Mouse (Mus musculus) MEL (cell line): Measurements from ENCODE around the gene Safb2. TPM values are rescaled to one million over a fixed set of nuclear protein-coding genes. Genes with fewer than 3 reads are reported as not detected.

Experiments used
- DNase-seq: peaks from one replicate; pipeline ENCODE4 v3.0.0; 2011; ENCODE audit warnings: low read depth, low spot score
- H3K27ac ChIP-seq: 2 replicates; pipeline ENCODE4 v1.5.1; 2012; ENCODE audit warnings: low read depth, mild to moderate bottlenecking, control low read depth, low read length, moderate library complexity; ENCODE audit not compliant: control insufficient read depth
- H3K27me3 ChIP-seq, 2 experiments: fragments of 150-350 bp in 1 of 2; sonication (generic) in 1 of 2; 2 replicates each; pipeline ENCODE4 v1.6.1; 2012; ENCODE audit warnings: low read length in 2 of 2, mild to moderate bottlenecking in 2 of 2, improper control_type of control experiment in 1 of 2, moderate library complexity in 1 of 2; ENCODE audit not compliant: insufficient read depth in 2 of 2, control insufficient read depth in 1 of 2
- H3K36me3 ChIP-seq, 2 experiments: 2 replicates each; pipeline ENCODE4 v1.6.1; 2012 to 2014; ENCODE audit warnings: low read length in 2 of 2, improper control_type of control experiment in 1 of 2, inconsistent platforms in 1 of 2, mild to moderate bottlenecking in 1 of 2; ENCODE audit not compliant: insufficient read depth in 2 of 2, control insufficient read depth in 1 of 2
- H3K4me1 ChIP-seq, 2 experiments: fragments of 150-350 bp in 1 of 2; sonication (generic) in 1 of 2; 2 replicates each; pipeline ENCODE4 v1.6.1; 2012; ENCODE audit warnings: low read length in 2 of 2, improper control_type of control experiment in 1 of 2, mild to moderate bottlenecking in 1 of 2; ENCODE audit not compliant: insufficient read depth in 2 of 2, control insufficient read depth in 1 of 2
- H3K4me3 ChIP-seq, 2 experiments: fragments of 150-350 bp in 1 of 2; sonication (generic) in 1 of 2; 2 replicates each; pipeline ENCODE4 v1.5.1; 2012; ENCODE audit warnings: low read depth in 2 of 2, low read length in 2 of 2, mild to moderate bottlenecking in 2 of 2, moderate library complexity in 2 of 2, control low read depth in 1 of 2, improper control_type of control experiment in 1 of 2; ENCODE audit not compliant: control insufficient read depth in 1 of 2, insufficient read depth in 1 of 2
- H3K79me2 ChIP-seq: 2 replicates; pipeline ENCODE4 v1.6.1; 2012; ENCODE audit warnings: mild to moderate bottlenecking, low read length, moderate library complexity; ENCODE audit not compliant: control insufficient read depth, poor library complexity, insufficient read depth
- H3K9ac ChIP-seq: 2 replicates; pipeline ENCODE4 v1.6.1; 2012; ENCODE audit warnings: low read depth, mild to moderate bottlenecking, control low read depth, low read length, moderate library complexity; ENCODE audit not compliant: control insufficient read depth, poor library complexity, severe bottlenecking
- H3K9me3 ChIP-seq: fragments of 150-350 bp; sonication (generic); replicated peaks from 2 replicates; pipeline ENCODE4 v1.6.1; 2012; ENCODE audit warnings: mild to moderate bottlenecking, low read length, improper control_type of control experiment, moderate library complexity; ENCODE audit not compliant: insufficient read depth
- CHD1 ChIP-seq: IDR thresholded peaks from 2 replicates; pipeline ENCODE4 v1.6.1; 2012; ENCODE audit warnings: low read depth, mild to moderate bottlenecking, inconsistent platforms, low read length, improper control_type of control experiment
- CHD2 ChIP-seq: IDR thresholded peaks from 2 replicates; pipeline ENCODE4 v1.6.1; 2011; ENCODE audit warnings: low read length, improper control_type of control experiment
- GATA1 ChIP-seq: IDR thresholded peaks from 2 replicates; pipeline ENCODE4 v1.6.1; 2011; ENCODE audit warnings: low read depth, low read length, improper control_type of control experiment
- HCFC1 ChIP-seq: IDR thresholded peaks from 2 replicates; pipeline ENCODE4 v1.6.1; 2012; ENCODE audit warnings: low read depth, mild to moderate bottlenecking, inconsistent platforms, low read length, improper control_type of control experiment, moderate library complexity
- KAT2A ChIP-seq: conservative IDR thresholded peaks from 2 replicates; pipeline ENCODE4 v1.6.1; 2012; ENCODE audit warnings: low read depth, low read length, improper control_type of control experiment, inconsistent platforms
- MAX ChIP-seq: IDR thresholded peaks from 2 replicates; pipeline ENCODE4 v1.6.1; 2011; ENCODE audit warnings: low read length, improper control_type of control experiment
- MAZ ChIP-seq: IDR thresholded peaks from 2 replicates; pipeline ENCODE4 v1.6.1; 2012; ENCODE audit warnings: low read depth, mild to moderate bottlenecking, inconsistent platforms, low read length, improper control_type of control experiment
- MEF2A ChIP-seq: IDR thresholded peaks from 2 replicates; pipeline ENCODE4 v1.6.1; 2014; ENCODE audit warnings: low read depth, mild to moderate bottlenecking, inconsistent platforms, low read length, improper control_type of control experiment; ENCODE audit not compliant: poor library complexity, insufficient replicate concordance, severe bottlenecking; ENCODE audit errors: extremely low read depth
- POLR2A ChIP-seq, 2 experiments: IDR thresholded peaks; 2 replicates each; pipeline ENCODE4 v1.6.1; 2011 to 2012; ENCODE audit warnings: low read length in 2 of 2, mild to moderate bottlenecking in 2 of 2, control low read depth in 1 of 2, improper control_type of control experiment in 1 of 2, low read depth in 1 of 2, moderate library complexity in 1 of 2; ENCODE audit not compliant: control insufficient read depth in 1 of 2, insufficient read depth in 1 of 2, poor library complexity in 1 of 2
- POLR2AphosphoS2 ChIP-seq: IDR thresholded peaks from 2 replicates; pipeline ENCODE4 v1.6.1; 2011; ENCODE audit warnings: low read length, improper control_type of control experiment
- POLR2AphosphoS5 ChIP-seq: IDR thresholded peaks from 2 replicates; pipeline ENCODE4 v1.6.1; 2012; ENCODE audit warnings: low read depth, borderline replicate concordance, mild to moderate bottlenecking, inconsistent platforms, low read length, moderate library complexity, mixed read lengths
- RCOR1 ChIP-seq: IDR thresholded peaks from 2 replicates; pipeline ENCODE4 v1.6.1; 2012; ENCODE audit warnings: low read depth, mild to moderate bottlenecking, inconsistent platforms, low read length, improper control_type of control experiment
- TBP ChIP-seq: IDR thresholded peaks from 2 replicates; pipeline ENCODE4 v1.8.0; 2011; ENCODE audit warnings: low read depth, low read length, improper control_type of control experiment
- TCF12 ChIP-seq: IDR thresholded peaks from 2 replicates; pipeline ENCODE4 v1.6.1; 2014; ENCODE audit warnings: low read depth, mild to moderate bottlenecking, inconsistent platforms, low read length, improper control_type of control experiment, moderate library complexity
- UBTF ChIP-seq: IDR thresholded peaks from 2 replicates; pipeline ENCODE4 v1.6.1; 2012; ENCODE audit warnings: low read depth, mild to moderate bottlenecking, inconsistent platforms, low read length, improper control_type of control experiment, moderate library complexity, borderline replicate concordance; ENCODE audit not compliant: insufficient read depth
- USF1 ChIP-seq: IDR thresholded peaks from 2 replicates; pipeline ENCODE4 v1.6.1; 2014; ENCODE audit warnings: low read depth, mild to moderate bottlenecking, inconsistent platforms, low read length, improper control_type of control experiment, moderate library complexity
- USF2 ChIP-seq, 2 experiments: IDR thresholded peaks; 2 replicates each; pipeline ENCODE4 v1.6.1; 2011 to 2012; ENCODE audit warnings: improper control_type of control experiment in 2 of 2, low read length in 2 of 2, borderline replicate concordance in 1 of 2, inconsistent platforms in 1 of 2, low read depth in 1 of 2, mild to moderate bottlenecking in 1 of 2; ENCODE audit not compliant: insufficient read depth in 1 of 2
- ZC3H11A ChIP-seq: IDR thresholded peaks from 2 replicates; pipeline ENCODE4 v1.6.1; 2012; ENCODE audit warnings: low read depth, mild to moderate bottlenecking, inconsistent platforms, low read length, improper control_type of control experiment
- ZMIZ1 ChIP-seq: IDR thresholded peaks from 2 replicates; pipeline ENCODE4 v1.6.1; 2012; ENCODE audit warnings: low read depth, mild to moderate bottlenecking, inconsistent platforms, low read length, improper control_type of control experiment, moderate library complexity
- ZNF384 ChIP-seq: IDR thresholded peaks from 2 replicates; pipeline ENCODE4 v1.6.1; 2012; ENCODE audit warnings: low read depth, mild to moderate bottlenecking, inconsistent platforms, low read length, improper control_type of control experiment
- polyA plus RNA-seq, 2 experiments: library from polyadenylated mRNA; stranded (reverse) in 1 of 2; unstranded in 1 of 2; fragments of >175 nt in 1 of 2; fragments of >200 nt in 1 of 2; gene quantifications; 2 replicates each; pipeline versions ENCODE4 v1.2.1 to v1.2.4; 2012; ENCODE audit warnings: low replicate concordance in 2 of 2, low read depth in 1 of 2; ENCODE audit not compliant: insufficient read length in 2 of 2, insufficient read depth in 1 of 2, missing spikeins in 1 of 2
- total RNA-seq: library from RNA; depleted of rRNA; stranded (reverse); fragments of 300-350 nt; gene quantifications from 2 replicates; pipeline ENCODE4 v1.2.3, GENCODE M21; 2012

The Safb2 gene
- total and polyA plus RNA-seq, 3 experiments, result 61.6 to 741 (median 217) TPM

DNA sequence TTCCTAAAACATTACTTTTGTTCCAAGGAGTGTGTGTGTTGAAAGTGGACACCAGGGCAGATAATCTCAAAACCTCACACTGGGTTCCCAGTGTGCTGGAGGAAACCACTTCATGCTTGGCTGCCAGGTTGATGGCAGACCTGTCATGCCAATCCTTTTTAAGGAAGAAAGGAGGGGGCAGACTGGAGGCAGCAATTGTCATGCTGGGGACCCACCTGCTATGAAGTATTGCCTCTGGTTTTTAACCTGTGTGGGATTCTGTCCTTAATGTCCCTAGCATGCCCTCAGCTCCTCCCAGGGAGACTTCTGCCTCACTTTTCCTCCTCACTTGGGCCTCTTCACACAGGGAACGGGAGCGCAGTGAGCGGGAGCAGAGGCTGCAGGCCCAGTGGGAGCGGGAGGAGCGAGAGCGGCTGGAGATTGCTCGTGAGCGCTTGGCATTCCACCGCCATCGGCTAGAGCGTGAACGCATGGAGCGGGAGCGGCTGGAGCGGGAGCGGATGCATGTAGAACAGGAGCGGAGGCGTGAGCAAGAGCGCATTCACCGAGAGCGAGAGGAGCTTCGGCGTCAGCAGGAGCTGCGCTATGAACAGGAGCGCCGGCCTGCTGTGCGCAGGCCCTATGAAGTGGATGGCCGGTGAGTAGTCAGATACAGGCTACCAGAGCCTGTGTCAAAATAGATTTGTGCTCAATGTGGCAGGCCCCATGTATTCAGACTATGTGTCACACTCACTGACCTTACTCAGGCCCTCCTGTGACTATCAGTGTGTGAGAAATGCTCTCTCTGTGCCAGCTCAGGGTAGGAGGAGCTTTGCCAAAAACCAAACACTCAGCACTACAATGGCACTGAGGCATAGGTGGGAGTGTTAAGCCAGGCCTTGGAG, 19.0 kb upstream of the Safb2 start:
- no peak overlapping the region for H3K4me3 ChIP-seq
- no peak for DNase-seq
- no peak overlapping the region for H3K9ac ChIP-seq
- peaks cover 7% of the 10 kb centered on the region for H3K79me2 ChIP-seq
- no peak overlapping the region for H3K27ac ChIP-seq
- TF ChIP-seq POLR2A (IDR thresholded peaks at IDR 0.05; ENCODE audit: control insufficient read depth in 1 of 2, insufficient read depth in 1 of 2, low read depth in 1 of 2, low read length in 2 of 2, poor library complexity in 1 of 2), result 0 out of 4 replicates have a peak, but pooled peaks of 1 of the 2 experiments have one; percentile 23
- TF ChIP-seq TBP, result no peak
- TF ChIP-seq TCF12, result no peak
- TF ChIP-seq GATA1, result no peak
- TF ChIP-seq ZNF384, result no peak
- TF ChIP-seq ZC3H11A, result no peak
- 0 out of 2 replicates have a peak, but pooled peaks have one; percentile 1 for TF ChIP-seq POLR2AphosphoS2
- no peak for TF ChIP-seq CHD2
- no peak for TF ChIP-seq MAZ
- no peak for TF ChIP-seq HCFC1
- no peaks in the 10 kb centered on the region for H3K9me3 ChIP-seq
- H3K36me3 ChIP-seq, result peaks cover 3 to 21% of the 10 kb centered on the region in 2 experiments
- no peaks in the 10 kb centered on the region for H3K27me3 ChIP-seq
- H3K4me1 ChIP-seq, result no peaks in the 10 kb centered on the region; a peak in 1 of 4 replicates

GRCm38 (mm10) chr17:56593527-56594271, 9.3 kb upstream of the Safb2 start:
- Histone ChIP-seq H3K4me3 (no peak overlapping the region), H3K79me2 (peaks cover 25% of the 10 kb centered on the region), H3K27me3 (no peaks in the 10 kb centered on the region), H3K4me1 (no peaks in the 10 kb centered on the region), H3K9ac (no peak overlapping the region), H3K36me3 (peaks cover 0 to 26% of the 10 kb centered on the region in 2 experiments; a peak in 2 of 4 replicates), H3K9me3 (no peaks in the 10 kb centered on the region), H3K27ac (no peak overlapping the region)
- TF ChIP-seq CHD1, result no peak
- TF ChIP-seq TCF12, result no peak
- no peak for TF ChIP-seq UBTF
- TF ChIP-seq POLR2AphosphoS5, result no peak
- no peak for TF ChIP-seq ZNF384
- no peak for TF ChIP-seq KAT2A
- TF ChIP-seq MAX, result no peak
- no peak for TF ChIP-seq USF1
- no peak for TF ChIP-seq MEF2A
- TF ChIP-seq ZMIZ1, result no peak
- no peak for TF ChIP-seq RCOR1
- no peak for TF ChIP-seq USF2 (IDR thresholded peaks at IDR 0.05; ENCODE audit: borderline replicate concordance in 1 of 2, insufficient read depth in 1 of 2, low read depth in 1 of 2, low read length in 2 of 2)
- DNase-seq, result no peak
